19 mouse cellular contexts compared by ENCODE assay signal in the genomic region with DNA sequence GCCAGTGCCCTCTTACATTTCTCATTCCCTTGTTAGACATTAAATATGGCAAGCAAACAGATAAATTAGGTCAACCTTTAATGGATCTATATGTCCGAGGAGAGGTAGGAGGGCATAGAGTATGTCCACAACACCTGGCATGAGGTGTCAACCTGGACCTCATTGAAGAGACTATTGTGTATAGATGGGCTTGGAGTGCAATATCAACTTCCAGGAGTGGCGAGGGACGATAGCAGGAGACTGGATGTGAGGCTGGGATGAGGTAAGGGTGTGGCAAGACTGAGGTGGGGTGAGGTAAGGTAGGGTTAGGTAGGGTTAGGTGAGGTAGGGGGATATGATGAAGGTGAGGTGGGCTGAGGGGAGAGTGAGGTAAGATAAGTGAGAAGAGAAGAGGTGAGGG.
A peak's percentile ranks its signal among the peaks of the same experiment; 100 is the strongest.
DNase-seq lines count a peak whose midpoint lies in the region; ATAC-seq and TF ChIP-seq lines count a peak whose summit lies in the region.
"Had no signal": no experiment of that assay in that cellular context is flagged by ENCODE, and none has a peak within 500 bp of the region (broad histone marks: within the 10 kb centered on the region; RNA-seq: fewer than 3 reads in every experiment).

No protein-coding gene starts in this region.

- H3K4me2 ChIP-seq in forebrain, embryonic 12.5 days = no peak overlapping the region; the same call in 1 of the 2 replicates
- H3K4me2 ChIP-seq in midbrain, embryonic 12.5 days (replicated peaks) = no peak overlapping the region
- H3K4me2 ChIP-seq in midbrain, embryonic 11.5 days = no peak overlapping the region
- H3K4me2 ChIP-seq in midbrain, embryonic 14.5 days (ENCODE audit: low read length) = no peak overlapping the region
- H3K4me2 ChIP-seq: kidney, embryonic 15.5 days; liver, embryonic 12.5 days; lung, embryonic 14.5 days had no signal

- no peak overlapping the region for H3K9ac ChIP-seq in forebrain, embryonic 12.5 days
- H3K9ac ChIP-seq in midbrain, embryonic 12.5 days (replicated peaks) = no peak overlapping the region
- H3K9ac ChIP-seq in midbrain, embryonic 11.5 days (ENCODE audit: low read length) = no peak overlapping the region
- no peak overlapping the region for H3K9ac ChIP-seq in midbrain, embryonic 14.5 days (replicated peaks; ENCODE audit: low read length)
- H3K9ac ChIP-seq: kidney, embryonic 15.5 days; liver, embryonic 12.5 days; lung, embryonic 14.5 days had no signal

- no peak for DNase-seq in forebrain, embryonic 10.5 days (ENCODE audit: extremely low spot score, low spot score)
- no peak for DNase-seq in midbrain, embryonic 11.5 days (ENCODE audit: low spot score, missing footprints)
- no peak for DNase-seq in midbrain, embryonic 14.5 days
- DNase-seq in layer of hippocampus, adult 11-12 months (ENCODE audit: low spot score) = no peak
- DNase-seq: cerebellum, adult 9-10 months; gastrocnemius, adult 2 months; heart, adult 2 months; lung, embryonic 14.5 days; spleen, adult 18-20 months had no signal

- TF ChIP-seq POLR2A in olfactory bulb, adult 2 months (IDR thresholded peaks at IDR 0.05; ENCODE audit: insufficient read depth, low read depth, low read length) = no peak

- peaks cover 36% of the 10 kb centered on the region for H3K27me3 ChIP-seq in forebrain, embryonic 12.5 days
- H3K27me3 ChIP-seq in forebrain, embryonic 10.5 days (ENCODE audit: poor library complexity, severe bottlenecking) = peaks cover 67% of the 10 kb centered on the region
- H3K27me3 ChIP-seq in midbrain, embryonic 12.5 days = peaks cover 55% of the 10 kb centered on the region
- H3K27me3 ChIP-seq in midbrain, embryonic 11.5 days (ENCODE audit: control insufficient read depth, insufficient read depth, low read length) = peaks cover 6% of the 10 kb centered on the region; the same call in 1 of the 2 replicates
- H3K27me3 ChIP-seq in midbrain, embryonic 14.5 days (ENCODE audit: control insufficient read depth, insufficient read depth, low read length) = no peaks in the 10 kb centered on the region
- H3K27me3 ChIP-seq: kidney, embryonic 15.5 days; liver, embryonic 12.5 days had no signal

- H3K4me1 ChIP-seq in forebrain, embryonic 12.5 days = peaks cover 71% of the 10 kb centered on the region
- peaks cover 69% of the 10 kb centered on the region for H3K4me1 ChIP-seq in forebrain, embryonic 10.5 days
- H3K4me1 ChIP-seq in midbrain, embryonic 12.5 days = peaks cover 62% of the 10 kb centered on the region
- peaks cover 44% of the 10 kb centered on the region for H3K4me1 ChIP-seq in midbrain, embryonic 11.5 days (ENCODE audit: control insufficient read depth, insufficient read depth, low read length)
- H3K4me1 ChIP-seq in midbrain, embryonic 14.5 days (ENCODE audit: control insufficient read depth, insufficient read depth, low read length) = peaks cover 73% of the 10 kb centered on the region
- peaks cover 45% of the 10 kb centered on the region for H3K4me1 ChIP-seq in olfactory bulb, adult 2 months (ENCODE audit: control insufficient read depth, insufficient read depth, low read length)
- H3K4me1 ChIP-seq: liver, embryonic 12.5 days had no signal

- ATAC-seq in forebrain, embryonic 12.5 days (ENCODE audit: low FRiP score) = no peak
- no peak for ATAC-seq in midbrain, embryonic 12.5 days (ENCODE audit: low FRiP score, low read depth)
- no peak for ATAC-seq in midbrain, embryonic 11.5 days (ENCODE audit: low FRiP score)
- no peak for ATAC-seq in midbrain, embryonic 14.5 days (ENCODE audit: low FRiP score, low TSS enrichment)
- no peak for ATAC-seq in granulocyte monocyte progenitor cell, adult 5-6 weeks (replicated peaks; ENCODE audit: poor library complexity, severe bottlenecking)
- ATAC-seq: CD4-positive, CD25-positive, alpha-beta regulatory T cell, adult 4 months; inflammation-experienced regulatory T-cells, adult 6 months; liver, embryonic 12.5 days had no signal

- peak overlapping the region; percentile 84 for H3K27ac ChIP-seq in forebrain, embryonic 12.5 days
- no peak overlapping the region for H3K27ac ChIP-seq in forebrain, embryonic 10.5 days
- H3K27ac ChIP-seq in midbrain, embryonic 12.5 days (replicated peaks) = peak overlapping the region; percentile 82
- no peak overlapping the region for H3K27ac ChIP-seq in midbrain, embryonic 11.5 days (ENCODE audit: low read depth, low read length)
- H3K27ac ChIP-seq in midbrain, embryonic 14.5 days (replicated peaks; ENCODE audit: low read depth, low read length) = peak overlapping the region; percentile 90
- peak overlapping the region; percentile 36; the same call in 1 of the 2 replicates for H3K27ac ChIP-seq in olfactory bulb, adult 2 months (ENCODE audit: insufficient read depth, low read depth, low read length)
- H3K27ac ChIP-seq: gastrocnemius, adult 2 months; heart, adult 2 months; kidney, embryonic 15.5 days; liver, embryonic 12.5 days; macrophage had no signal

- TF ChIP-seq CTCF in olfactory bulb, adult 2 months (IDR thresholded peaks at IDR 0.05; ENCODE audit: insufficient read depth, low read depth, low read length) = no peak

- no peaks in the 10 kb centered on the region for H3K9me3 ChIP-seq in forebrain, embryonic 12.5 days
- H3K9me3 ChIP-seq in forebrain, embryonic 10.5 days = no peaks in the 10 kb centered on the region
- no peaks in the 10 kb centered on the region for H3K9me3 ChIP-seq in midbrain, embryonic 12.5 days
- H3K9me3 ChIP-seq in midbrain, embryonic 11.5 days (ENCODE audit: control insufficient read depth, low read length) = no peaks in the 10 kb centered on the region
- no peaks in the 10 kb centered on the region for H3K9me3 ChIP-seq in midbrain, embryonic 14.5 days (ENCODE audit: control insufficient read depth, low read length)
- H3K9me3 ChIP-seq: kidney, embryonic 15.5 days; liver, embryonic 12.5 days had no signal

- H3K36me3 ChIP-seq in forebrain, embryonic 12.5 days (replicated peaks) = no peaks in the 10 kb centered on the region
- no peaks in the 10 kb centered on the region for H3K36me3 ChIP-seq in forebrain, embryonic 10.5 days (replicated peaks)
- no peaks in the 10 kb centered on the region for H3K36me3 ChIP-seq in midbrain, embryonic 12.5 days
- H3K36me3 ChIP-seq in midbrain, embryonic 11.5 days (ENCODE audit: control insufficient read depth, insufficient read depth, low read length) = no peaks in the 10 kb centered on the region
- H3K36me3 ChIP-seq in midbrain, embryonic 14.5 days (ENCODE audit: control insufficient read depth, insufficient read depth, low read length) = no peaks in the 10 kb centered on the region
- H3K36me3 ChIP-seq: G1E; kidney, embryonic 15.5 days; liver, embryonic 12.5 days had no signal

- 87% methylated on average over 3 of the region's 3 CpGs for WGBS in forebrain, embryonic 12.5 days
- 91% methylated on average over 3 of the region's 3 CpGs for WGBS in forebrain, embryonic 10.5 days
- 86% methylated on average over 3 of the region's 3 CpGs for WGBS in midbrain, embryonic 12.5 days
- 87% methylated on average over 3 of the region's 3 CpGs for WGBS in midbrain, embryonic 11.5 days
- WGBS in midbrain, embryonic 14.5 days = 94% methylated on average over 3 of the region's 3 CpGs
- WGBS in olfactory bulb, adult 2 months = 89% methylated on average over 3 of the region's 3 CpGs

- no peak overlapping the region for H3K4me3 ChIP-seq in forebrain, embryonic 12.5 days (replicated peaks)
- no peak overlapping the region for H3K4me3 ChIP-seq in forebrain, embryonic 10.5 days
- H3K4me3 ChIP-seq in midbrain, embryonic 12.5 days = no peak overlapping the region
- H3K4me3 ChIP-seq in midbrain, embryonic 11.5 days (ENCODE audit: low read depth, low read length) = no peak overlapping the region
- no peak overlapping the region for H3K4me3 ChIP-seq in midbrain, embryonic 14.5 days (replicated peaks; ENCODE audit: low read depth, low read length)
- H3K4me3 ChIP-seq in olfactory bulb, adult 2 months (ENCODE audit: insufficient read depth, low read depth, low read length) = no peak overlapping the region
- H3K4me3 ChIP-seq: gastrocnemius, adult 2 months; heart, adult 2 months; kidney, embryonic 15.5 days; liver, embryonic 12.5 days had no signal

Comparison
In these comparisons a context has a peak if more than half of its experiments do, and no peak if none do; other contexts are left out.
1. H3K27ac ChIP-seq: peak in forebrain, embryonic 12.5 days (single experiment), midbrain, embryonic 12.5 days (single experiment), midbrain, embryonic 14.5 days (single experiment) and olfactory bulb, adult 2 months (single experiment); none in forebrain, embryonic 10.5 days (single experiment) and midbrain, embryonic 11.5 days (single experiment).